Mouse (Mus musculus) megakaryocyte, embryonic 14.5 days (primary cell): ENCODE results near the gene Caskin1. TPM values are rescaled to one million over a fixed set of nuclear protein-coding genes. Genes with fewer than 3 reads are reported as not detected.

ENCODE experiments used
- H3K27me3 ChIP-seq: replicated peaks from 2 replicates; pipeline ENCODE3; 2012; ENCODE audit warnings: inconsistent platforms
- H3K36me3 ChIP-seq: replicated peaks from 2 replicates; pipeline ENCODE3; 2012; ENCODE audit warnings: low read length, inconsistent platforms, mixed read lengths
- H3K4me1 ChIP-seq: 2 replicates; pipeline ENCODE4 v1.6.1; 2012; ENCODE audit warnings: inconsistent platforms
- H3K4me3 ChIP-seq: replicated peaks from 2 replicates; pipeline ENCODE3; 2012; ENCODE audit warnings: moderate library complexity, mild to moderate bottlenecking, inconsistent platforms
- H3K9me3 ChIP-seq: 2 replicates; pipeline ENCODE4 v1.6.1; 2012; ENCODE audit warnings: inconsistent platforms
- FLI1 ChIP-seq: IDR thresholded peaks from 2 replicates; pipeline ENCODE4 v1.6.1; 2012; ENCODE audit warnings: low read length, inconsistent platforms, mixed read lengths
- GATA1 ChIP-seq: IDR thresholded peaks from 3 replicates; pipeline ENCODE4 v1.6.1; 2012; ENCODE audit warnings: mixed read lengths, low read length, inconsistent platforms, borderline replicate concordance
- polyA plus RNA-seq: library from polyadenylated mRNA; stranded (reverse); fragments of >175 nt; gene quantifications from 2 replicates; pipeline ENCODE4 v1.2.3, GENCODE M21; 2012; ENCODE audit warnings: low replicate concordance; ENCODE audit not compliant: insufficient read depth

The Caskin1 gene
- polyA plus RNA-seq, 1 experiment, result not detected

DNA sequence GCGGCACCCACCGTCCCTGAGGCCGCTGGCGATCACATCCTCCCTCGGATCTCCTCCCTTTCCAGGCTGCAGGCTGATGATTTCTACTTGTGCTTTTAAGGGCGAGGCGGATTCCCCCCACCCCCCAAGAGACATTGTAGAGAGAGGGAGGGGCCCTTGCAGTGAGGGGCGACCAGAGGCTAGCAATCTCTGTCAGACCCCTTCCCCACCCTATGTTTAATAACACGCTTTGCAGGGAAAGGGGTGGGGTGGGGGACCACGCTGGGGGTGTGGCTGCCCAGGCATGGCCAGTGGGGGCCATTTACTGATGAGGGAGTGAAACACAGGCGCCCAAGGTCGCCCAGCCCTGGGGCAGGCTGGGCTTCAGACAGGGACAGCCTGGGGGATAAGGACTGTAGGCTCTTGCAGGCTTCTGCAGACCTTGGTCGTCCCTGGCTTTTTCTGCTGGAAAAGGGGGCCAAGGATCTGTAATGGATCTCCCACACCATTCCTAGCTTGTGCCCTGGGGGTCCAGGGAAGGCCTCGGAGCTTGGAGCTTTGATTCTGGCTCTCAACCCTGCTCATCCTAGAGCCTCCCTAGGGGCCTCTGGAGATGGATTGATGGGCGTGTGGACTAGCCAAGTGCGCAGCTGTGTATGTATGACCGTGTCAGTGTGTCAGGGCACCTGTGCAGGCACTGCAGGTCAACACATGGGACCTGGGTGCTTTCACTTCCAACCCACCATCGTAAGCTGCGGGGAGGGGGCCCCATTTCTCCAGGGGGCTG lies 1.0 kb downstream of the Caskin1 start:
- peaks cover 78% of the 10 kb centered on the region for H3K27me3 ChIP-seq
- peaks cover 44% of the 10 kb centered on the region for H3K4me1 ChIP-seq
- peak overlapping the region; percentile 91 for H3K4me3 ChIP-seq

DNA sequence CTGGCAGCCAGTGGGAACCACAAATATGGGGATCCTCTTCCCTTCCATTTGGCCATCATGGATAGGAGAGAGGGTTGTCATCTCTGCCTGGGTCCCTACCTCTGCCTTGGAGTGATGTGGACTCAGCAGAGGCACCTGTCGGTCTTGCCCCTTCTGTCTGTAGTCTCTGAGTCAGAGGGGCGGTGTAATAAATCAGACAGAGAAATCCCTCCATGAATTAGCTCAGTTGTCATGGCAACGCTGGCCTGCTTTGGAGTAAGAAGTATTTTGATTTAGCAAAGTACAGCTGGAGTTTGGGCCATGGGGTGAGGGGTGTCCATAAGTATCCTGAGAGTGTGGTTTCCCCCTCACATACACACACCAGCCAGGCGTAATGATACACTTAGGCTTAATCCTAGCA lies 2.0 kb downstream of the Caskin1 start:
- no peaks in the 10 kb centered on the region; the same call in 1 of the 2 replicates for H3K9me3 ChIP-seq
- H3K27me3 ChIP-seq, result peaks cover 78% of the 10 kb centered on the region
- TF ChIP-seq GATA1 (no peak), FLI1 (no peak)
- H3K36me3 ChIP-seq, result no peaks in the 10 kb centered on the region
- no peak overlapping the region for H3K4me3 ChIP-seq
- peaks cover 46% of the 10 kb centered on the region for H3K4me1 ChIP-seq

More for the DNA sequence above, 1.0 kb downstream of the Caskin1 start:
- no peaks in the 10 kb centered on the region for H3K36me3 ChIP-seq
- no peak for TF ChIP-seq GATA1
- no peak for TF ChIP-seq FLI1
- no peaks in the 10 kb centered on the region; the same call in 1 of the 2 replicates for H3K9me3 ChIP-seq

DNA sequence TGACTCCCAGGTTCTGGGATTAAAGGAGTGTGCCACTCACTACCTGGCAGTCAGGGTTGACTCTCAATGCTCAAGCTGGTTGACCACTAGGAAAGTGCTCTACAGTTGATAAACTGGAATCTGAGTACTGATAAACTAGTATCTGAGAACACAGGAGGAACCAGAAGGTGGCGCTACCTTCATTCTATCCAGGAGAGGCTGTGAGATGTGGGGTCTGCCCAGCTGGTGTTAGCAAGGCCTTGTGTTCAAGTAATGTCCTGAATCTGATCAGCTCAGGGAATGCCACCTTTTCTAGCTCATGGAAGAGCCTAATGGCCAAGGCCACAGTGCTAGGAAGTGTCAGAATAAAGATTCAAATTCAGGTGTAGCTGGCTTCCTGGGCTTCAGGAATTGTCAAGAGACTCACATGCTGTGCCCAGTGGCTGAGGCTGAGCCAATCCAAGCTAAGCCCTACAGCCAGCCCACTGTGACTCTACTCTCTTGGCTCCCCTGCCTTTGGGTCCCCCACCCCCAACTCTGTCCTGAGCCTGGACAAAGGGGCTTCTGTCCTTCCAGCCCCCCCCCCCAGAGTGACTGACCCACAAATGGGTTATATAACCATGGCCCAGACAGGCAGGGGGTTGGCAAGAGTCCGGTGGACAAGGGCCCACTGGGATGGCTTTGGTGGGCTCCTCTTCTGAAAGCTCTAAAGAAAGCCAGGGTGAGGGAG lies 6.4 kb downstream of the Caskin1 start:
- peaks cover 78% of the 10 kb centered on the region for H3K27me3 ChIP-seq
- no peak overlapping the region for H3K4me3 ChIP-seq
- no peak for TF ChIP-seq FLI1
- no peak for TF ChIP-seq GATA1
- H3K36me3 ChIP-seq, result no peaks in the 10 kb centered on the region
- no peaks in the 10 kb centered on the region for H3K9me3 ChIP-seq
- peaks cover 20% of the 10 kb centered on the region for H3K4me1 ChIP-seq

DNA sequence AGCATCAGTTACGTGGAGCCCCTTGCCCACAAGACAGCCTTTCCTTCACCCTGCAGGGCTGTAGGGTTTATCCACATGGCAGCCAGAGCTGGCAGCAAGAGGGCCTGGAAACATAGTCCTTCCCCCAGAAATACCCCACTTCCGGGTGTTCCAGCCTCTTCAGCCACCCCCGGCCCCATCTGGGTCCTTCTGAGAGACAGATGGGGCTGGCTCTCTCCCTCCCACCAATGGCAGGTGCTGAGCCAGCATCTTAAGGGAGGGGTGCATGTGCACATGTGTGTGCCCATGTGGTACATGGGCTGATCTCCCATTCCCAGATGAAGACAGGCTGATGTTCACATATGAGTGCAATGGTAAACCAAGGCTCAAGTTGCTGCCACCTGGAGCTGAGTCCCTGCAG lies 7.0 kb downstream of the Caskin1 start:
- TF ChIP-seq FLI1 (no peak), GATA1 (no peak)
- no peaks in the 10 kb centered on the region for H3K36me3 ChIP-seq
- no peak overlapping the region for H3K4me3 ChIP-seq
- H3K4me1 ChIP-seq, result peaks cover 14% of the 10 kb centered on the region
- no peaks in the 10 kb centered on the region for H3K9me3 ChIP-seq
- H3K27me3 ChIP-seq, result peaks cover 76% of the 10 kb centered on the region

DNA sequence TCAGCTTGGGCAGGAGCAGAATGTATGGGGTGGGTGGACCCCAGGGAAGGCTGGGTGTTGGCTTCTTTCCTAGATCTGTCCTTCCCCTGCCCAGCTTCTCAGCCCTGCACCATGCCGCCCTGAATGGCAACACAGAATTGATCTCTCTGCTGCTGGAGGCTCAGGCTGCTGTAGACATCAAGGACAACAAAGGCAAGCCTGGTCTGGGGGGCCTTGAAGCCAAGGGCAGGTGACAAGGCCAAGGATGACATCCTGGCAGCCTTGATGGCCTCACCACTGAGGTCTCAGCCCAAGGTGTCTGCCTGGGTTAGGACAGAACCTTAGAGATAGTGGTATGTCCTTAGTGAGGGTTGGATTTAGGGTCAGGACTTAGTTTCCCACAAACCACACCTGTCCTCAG lies 7.6 kb downstream of the Caskin1 start:
- Histone ChIP-seq H3K36me3 (no peaks in the 10 kb centered on the region), H3K9me3 (no peaks in the 10 kb centered on the region), H3K4me1 (peaks cover 8% of the 10 kb centered on the region), H3K4me3 (no peak overlapping the region), H3K27me3 (peaks cover 76% of the 10 kb centered on the region)
- no peak for TF ChIP-seq GATA1
- TF ChIP-seq FLI1, result no peak

DNA sequence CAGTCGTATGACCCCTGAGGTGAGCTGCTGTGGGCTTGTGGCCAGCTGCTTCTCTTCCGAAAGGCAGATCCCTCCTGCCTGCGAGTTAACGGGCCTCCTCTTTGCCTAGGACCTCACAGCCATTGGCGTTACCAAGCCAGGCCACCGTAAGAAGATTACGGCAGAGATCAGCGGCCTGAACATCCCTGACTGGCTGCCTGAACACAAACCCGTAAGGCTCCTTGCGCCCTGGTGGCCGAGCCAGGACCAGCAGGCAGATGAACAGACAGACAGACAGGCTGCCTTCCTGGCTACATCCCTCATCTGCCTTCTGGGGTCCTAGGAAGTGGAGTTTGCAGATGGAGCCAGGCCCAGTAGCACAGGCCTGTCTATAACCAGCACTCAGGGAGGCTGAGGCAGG lies 13.8 kb downstream of the Caskin1 start:
- H3K4me1 ChIP-seq, result peaks cover 21% of the 10 kb centered on the region; the same call in 1 of the 2 replicates
- H3K27me3 ChIP-seq, result peaks cover 66% of the 10 kb centered on the region

DNA sequence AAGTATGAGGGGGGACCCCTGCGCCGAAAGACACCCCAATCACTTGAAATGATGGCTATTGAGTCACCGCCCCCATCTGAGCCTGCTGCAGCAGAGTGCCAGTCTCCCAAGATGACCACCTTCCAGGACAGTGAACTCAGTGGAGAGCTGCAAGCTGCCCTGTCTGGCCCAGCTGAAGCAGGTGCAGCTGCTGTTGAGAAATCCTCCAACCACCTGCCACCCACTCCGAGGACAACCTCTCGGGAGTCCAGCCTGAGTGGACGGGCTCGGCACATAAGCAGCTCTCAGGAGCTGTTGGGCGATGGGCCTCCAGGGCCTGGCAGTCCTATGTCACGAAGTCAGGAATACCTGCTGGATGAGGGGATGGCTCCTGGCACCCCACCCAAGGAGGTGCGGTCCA lies 15.7 kb downstream of the Caskin1 start:
- peaks cover 52% of the 10 kb centered on the region for H3K27me3 ChIP-seq
- peaks cover 47% of the 10 kb centered on the region for H3K36me3 ChIP-seq
- H3K4me1 ChIP-seq, result peaks cover 22% of the 10 kb centered on the region; the same call in 1 of the 2 replicates

More for the DNA sequence above, 13.8 kb downstream of the Caskin1 start:
- TF ChIP-seq FLI1, result no peak
- no peak overlapping the region for H3K4me3 ChIP-seq
- no peaks in the 10 kb centered on the region for H3K9me3 ChIP-seq
- peaks cover 28% of the 10 kb centered on the region for H3K36me3 ChIP-seq

DNA sequence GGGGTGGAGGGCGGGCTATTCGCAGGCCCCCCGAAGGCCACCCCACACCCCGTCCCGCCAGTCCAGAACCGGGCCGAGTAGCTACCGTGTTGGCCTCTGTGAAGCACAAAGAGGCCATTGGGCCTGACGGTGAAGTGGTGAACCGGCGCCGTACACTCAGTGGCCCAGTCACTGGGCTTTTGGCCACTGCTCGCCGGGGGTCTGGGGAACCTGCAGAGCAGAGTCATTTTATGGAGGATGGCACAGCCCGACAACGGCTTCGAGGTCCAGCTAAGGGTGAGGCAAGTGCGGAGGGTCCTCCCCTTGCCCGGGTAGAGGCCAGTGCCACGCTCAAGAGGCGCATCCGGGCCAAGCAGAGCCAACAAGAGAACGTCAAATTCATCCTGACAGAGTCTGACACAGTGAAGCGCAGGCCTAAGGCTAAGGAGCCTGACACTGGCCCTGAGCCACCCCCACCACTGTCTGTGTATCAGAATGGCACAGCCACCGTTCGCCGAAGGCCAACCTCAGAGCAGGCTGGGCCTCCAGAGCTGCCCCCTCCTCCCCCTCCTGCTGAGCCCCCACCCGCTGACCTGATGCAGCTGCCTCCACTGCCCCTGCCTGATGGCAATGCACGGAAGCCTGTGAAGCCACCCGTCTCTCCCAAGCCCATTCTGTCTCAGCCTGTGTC lies 17.0 kb downstream of the Caskin1 start:
- H3K4me3 ChIP-seq, result no peak overlapping the region
- peaks cover 41% of the 10 kb centered on the region for H3K27me3 ChIP-seq
- peaks cover 22% of the 10 kb centered on the region; the same call in 1 of the 2 replicates for H3K4me1 ChIP-seq
- no peaks in the 10 kb centered on the region for H3K9me3 ChIP-seq
- peaks cover 60% of the 10 kb centered on the region for H3K36me3 ChIP-seq
- TF ChIP-seq FLI1 (no peak), GATA1 (no peak)

More for the DNA sequence above, 15.7 kb downstream of the Caskin1 start:
- Histone ChIP-seq H3K4me3 (no peak overlapping the region), H3K9me3 (no peaks in the 10 kb centered on the region)
- TF ChIP-seq FLI1 (no peak), GATA1 (no peak)

DNA sequence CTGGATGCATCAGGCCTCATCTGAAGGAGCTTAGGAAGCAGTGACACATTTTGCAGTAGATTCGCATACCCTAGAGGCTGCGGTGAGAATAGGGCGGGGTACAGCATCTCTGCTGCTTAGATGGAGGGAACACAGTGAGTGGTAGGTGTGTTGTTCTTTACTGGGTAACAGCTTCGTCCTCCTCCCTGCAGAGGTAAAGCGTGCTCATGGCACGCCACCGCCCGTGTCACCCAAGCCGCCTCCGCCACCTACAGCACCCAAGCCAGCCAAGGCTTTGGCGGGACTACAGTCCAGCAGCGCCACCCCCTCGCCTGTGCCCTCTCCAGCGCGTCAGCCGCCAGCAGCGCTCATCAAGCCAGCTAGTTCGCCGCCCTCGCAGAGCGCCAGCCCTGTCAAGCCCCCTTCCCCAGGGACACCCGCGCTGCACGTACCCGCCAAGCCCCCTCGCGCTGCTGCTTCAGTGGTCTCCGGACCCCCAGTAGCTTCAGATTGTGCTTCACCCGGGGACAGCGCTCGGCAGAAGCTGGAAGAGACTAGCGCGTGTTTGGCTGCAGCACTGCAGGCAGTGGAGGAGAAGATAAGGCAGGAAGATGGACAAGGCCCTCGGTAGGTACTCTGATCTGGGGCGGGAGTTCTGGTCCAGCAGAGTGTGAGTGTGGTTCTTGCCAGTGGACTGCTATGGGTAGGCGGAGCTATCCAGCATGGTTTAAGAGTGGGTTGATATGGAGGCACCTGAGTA lies 18.1 kb downstream of the Caskin1 start:
- peaks cover 30% of the 10 kb centered on the region for H3K27me3 ChIP-seq
- no peak overlapping the region for H3K4me3 ChIP-seq
- peaks cover 22% of the 10 kb centered on the region; the same call in 1 of the 2 replicates for H3K4me1 ChIP-seq
- H3K9me3 ChIP-seq, result no peaks in the 10 kb centered on the region
- peaks cover 71% of the 10 kb centered on the region for H3K36me3 ChIP-seq
- TF ChIP-seq FLI1 (no peak), GATA1 (no peak)
